Mouse (Mus musculus) Patski (cell line): ENCODE measurements around the gene Ift52. TPM values are rescaled to one million over a fixed set of nuclear protein-coding genes. Genes with fewer than 3 reads are reported as not detected.

Source experiments
- ATAC-seq: fragments of 100-300 bp; one replicate; pipeline ENCODE4 v1.8.0; 2021
- CTCF ChIA-PET: fragments of 350-600 bp; sonication (Branson Sonifier 250); formaldehyde crosslinking; loops from one replicate; lab custom pipeline; 2022; ENCODE audit warnings: inconsistent platforms; lab: Charles Lee
- POLR2A ChIA-PET: fragments of 350-600 bp; sonication (Branson Sonifier 250); formaldehyde crosslinking; loops from one replicate; lab custom pipeline; 2022; ENCODE audit warnings: antibody characterized with exemption, inconsistent platforms; lab: Charles Lee
- DNase-seq: peaks from one replicate; pipeline ENCODE4 v3.0.0-alpha.2; 2011; ENCODE audit warnings: low read depth, low spot score
- H3K27me3 ChIP-seq: fragments of 371-371 bp; one replicate; pipeline ENCODE4 v1.5.1; 2021
- CTCF ChIP-seq: fragments of 100-300 bp; IDR thresholded peaks from one replicate; pipeline ENCODE4 v1.5.1; 2021
- in situ Hi-C: fragments of 300-500 bp; cut with MboI; formaldehyde crosslinking; loops from 3 replicates; pipeline ENCODE4 v1.11.1; 2018; ENCODE audit warnings: low pct_unique_long_range_greater_than_20kb, mixed read lengths
- polyA plus RNA-seq: library from polyadenylated mRNA; unstranded; gene quantifications from one replicate; pipeline ENCODE4 v1.2.3, GENCODE M21; 2021

The Ift52 gene
- 62.9 TPM for polyA plus RNA-seq

DNA sequence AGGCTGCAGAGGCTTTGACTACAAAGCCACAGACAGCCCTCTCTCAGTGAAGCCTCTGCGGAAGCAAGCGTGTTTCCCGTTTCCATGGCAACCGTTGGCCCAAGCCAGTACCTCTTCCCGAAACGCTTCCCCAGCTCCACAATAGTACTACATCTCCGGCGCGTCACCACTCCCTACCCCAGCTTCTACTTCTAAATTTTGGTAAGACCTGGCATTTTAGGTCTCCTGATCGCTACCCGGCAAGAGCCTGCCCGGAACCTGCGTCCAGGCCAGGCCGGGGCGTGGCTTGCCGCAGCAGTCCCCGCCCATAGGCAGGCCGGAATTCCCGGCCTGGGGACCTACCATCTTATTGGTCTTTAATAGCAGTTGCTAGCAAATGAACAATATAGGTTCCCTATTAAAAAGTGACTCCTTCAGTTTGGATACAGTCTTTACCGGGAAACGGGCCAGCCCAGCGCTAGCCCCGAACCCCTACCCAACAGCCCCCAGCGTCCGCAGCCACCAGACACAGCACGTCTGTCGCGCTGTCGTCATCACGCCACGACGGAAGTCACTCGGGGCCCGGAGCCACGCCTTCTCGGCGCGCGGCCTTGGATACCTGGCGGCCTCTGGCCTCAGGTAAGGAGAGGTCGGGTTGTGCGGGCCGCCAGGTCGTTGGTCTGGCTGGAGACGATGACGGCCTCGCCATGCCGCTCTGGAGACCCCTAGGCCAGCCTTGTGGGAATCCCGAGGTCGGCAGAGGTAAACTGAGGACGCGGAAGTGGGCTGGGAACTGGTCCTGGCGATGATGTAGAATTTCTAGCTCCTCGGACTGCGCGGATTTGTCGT lies at the start of gene Ift52:
Ift52 (plus strand) TSS at position 439 of the 828 bp plus-strand sequence.
- TF ChIP-seq CTCF: no peak
- H3K27me3 ChIP-seq: no peaks in the 10 kb centered on the region
- CTCF ChIA-PET: interaction anchor here (0.6 kb wide), 1 partner anchor 95 kb away, joined by 3 read pairs; no protein-coding TSS in a partner anchor
- POLR2A ChIA-PET: interaction anchor here (1.6 kb wide), 1 partner anchor 31 kb away, joined by 5 read pairs; no protein-coding TSS in a partner anchor
- in situ Hi-C loops: no loop called here
- DNase-seq (peak; percentile 58), ATAC-seq (peak; percentile 97)

DNA sequence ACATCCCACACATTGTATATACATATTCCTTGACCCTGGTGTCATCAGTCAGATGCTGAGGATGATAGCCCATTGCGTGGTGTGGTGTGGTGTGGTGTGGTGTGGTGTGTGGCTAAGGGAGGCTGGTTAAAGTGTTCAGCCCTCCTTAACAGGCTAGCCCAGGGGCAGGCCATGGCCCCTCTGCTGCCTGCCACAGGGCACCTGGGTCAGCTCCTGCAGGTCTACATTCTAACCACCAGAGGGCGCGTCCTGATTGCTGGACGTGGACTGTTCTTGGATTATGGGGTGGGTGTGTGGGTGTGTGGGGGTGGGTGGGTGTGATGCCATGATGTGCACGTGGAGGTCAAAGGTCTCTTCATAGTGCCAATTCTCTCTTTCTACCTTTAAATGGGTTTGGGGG lies 48.8 kb upstream of the Ift52 start:
- ATAC-seq (no peak), DNase-seq (no peak)
- TF ChIP-seq CTCF: no peak
- in situ Hi-C loops: loop anchor here (5.0 kb wide), 1 partner anchor 34 kb away; no protein-coding TSS in a partner anchor
- ChIA-PET CTCF (interaction anchor here (0.7 to 1.8 kb wide), 5 partner anchors 9 to 32 kb away, joined by 3 to 7 read pairs (median 3); no protein-coding TSS in a partner anchor), POLR2A (interaction anchor here (1.8 kb wide), 1 partner anchor 13 kb away, joined by 4 read pairs; no protein-coding TSS in a partner anchor)
- H3K27me3 ChIP-seq: no peaks in the 10 kb centered on the region

- no peaks in the 10 kb centered on the region for H3K27me3 ChIP-seq
- no peak for TF ChIP-seq CTCF
- DNase-seq (no peak), ATAC-seq (no peak)
- ChIA-PET POLR2A (no interaction called here), CTCF (interaction anchor here (0.7 to 1.8 kb wide), 4 partner anchors 8 to 31 kb away, joined by 3 to 7 read pairs (median 5); no protein-coding TSS in a partner anchor)
- in situ Hi-C loops: loop anchor here (5.0 kb wide), 1 partner anchor 33 kb away; no protein-coding TSS in a partner anchor
Measured at GRCm38 (mm10) chr2:162969101-162969500, 48.1 kb upstream of the Ift52 start.

DNA sequence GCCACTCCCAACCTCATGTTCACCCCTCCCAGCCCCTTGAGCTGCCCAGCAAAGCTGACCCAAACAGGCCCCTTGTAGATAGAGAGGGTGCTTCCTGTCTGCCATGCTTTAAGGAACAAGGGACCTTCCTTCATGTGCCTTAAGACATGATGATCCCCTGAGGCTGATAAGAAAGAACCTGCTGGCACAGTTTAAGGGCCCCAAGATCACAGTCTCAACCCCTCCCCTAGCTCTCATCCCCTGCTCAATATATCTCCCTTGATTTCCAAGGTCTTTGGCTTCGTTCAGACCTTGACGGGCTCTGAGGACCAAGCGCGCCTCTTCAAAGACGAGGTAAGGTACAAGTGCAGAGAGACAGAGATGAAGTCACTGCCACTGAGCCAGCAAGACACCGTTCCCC lies 46.3 kb upstream of the Ift52 start:
- no peak for ATAC-seq
- POLR2A ChIA-PET: no interaction called here
- no peaks in the 10 kb centered on the region for H3K27me3 ChIP-seq
- CTCF ChIA-PET: no interaction called here
- no peak for DNase-seq
- in situ Hi-C loops: no loop called here
- TF ChIP-seq CTCF: no peak

- ATAC-seq: no peak
- no peaks in the 10 kb centered on the region for H3K27me3 ChIP-seq
- TF ChIP-seq CTCF: no peak
- ChIA-PET POLR2A (no interaction called here), CTCF (interaction anchor here (1.0 to 1.4 kb wide), 4 partner anchors 9 to 27 kb away, joined by 3 to 4 read pairs (median 3); no protein-coding TSS in a partner anchor)
- in situ Hi-C loops: no loop called here
- DNase-seq: no peak
Measured at GRCm38 (mm10) chr2:162972752-162973151, 44.4 kb upstream of the Ift52 start.

DNA sequence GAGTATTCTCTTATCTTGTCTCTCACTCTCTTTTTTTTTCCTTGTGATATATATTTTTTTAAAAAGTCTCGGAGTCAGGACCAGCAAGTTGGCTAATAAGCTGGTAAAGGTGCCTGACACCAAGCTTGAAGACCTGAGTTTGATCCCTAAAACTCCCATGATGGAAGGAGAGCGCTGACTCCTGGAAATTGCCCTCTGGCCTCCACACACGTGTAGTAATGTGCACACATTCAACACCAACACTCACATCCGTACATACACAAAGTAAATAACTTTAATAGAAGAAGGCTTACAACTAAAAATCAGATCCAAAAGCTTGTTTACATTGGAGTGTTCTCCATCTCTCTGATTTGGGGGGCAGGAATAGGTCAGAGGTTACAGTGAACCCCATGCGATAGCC lies 43.9 kb upstream of the Ift52 start:
- DNase-seq: no peak
- CTCF ChIA-PET: interaction anchor here (0.8 to 1.4 kb wide), 6 partner anchors 11 to 73 kb away, joined by 3 to 5 read pairs (median 3); partner anchors contain the start of gene Sgk2
- in situ Hi-C loops: no loop called here
- H3K27me3 ChIP-seq: no peaks in the 10 kb centered on the region
- POLR2A ChIA-PET: no interaction called here
- no peak for TF ChIP-seq CTCF
- no peak for ATAC-seq

DNA sequence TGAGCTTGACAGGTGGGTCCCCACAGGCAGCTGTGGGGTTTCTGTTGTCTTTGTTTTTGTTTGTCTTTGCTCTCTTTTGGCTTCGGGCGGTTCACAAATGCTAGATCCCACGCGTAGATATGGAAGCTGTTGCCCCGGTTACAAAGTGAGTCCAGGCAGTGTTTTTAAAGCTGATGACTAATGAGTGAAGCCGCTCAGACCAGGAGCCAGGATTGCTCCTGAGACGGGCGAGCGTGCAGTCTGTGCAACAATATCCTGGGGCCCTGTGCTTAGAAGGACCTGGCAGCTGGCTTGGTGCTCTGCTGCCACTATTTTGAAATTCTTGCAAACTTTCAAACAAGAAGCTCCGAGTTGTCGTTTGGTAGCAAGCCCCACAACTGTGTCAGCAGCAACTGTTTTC lies 43.5 kb upstream of the Ift52 start:
- in situ Hi-C loops: no loop called here
- no peak for DNase-seq
- ChIA-PET CTCF (interaction anchor here (0.8 to 1.4 kb wide), 5 partner anchors 11 to 73 kb away, joined by 3 to 5 read pairs (median 3); partner anchors contain the start of gene Sgk2), POLR2A (no interaction called here)
- no peak for TF ChIP-seq CTCF
- H3K27me3 ChIP-seq: no peaks in the 10 kb centered on the region
- ATAC-seq: peak; percentile 65

GRCm38 (mm10) chr2:162975157-162975775 lies 41.9 kb upstream of the Ift52 start:
- ChIA-PET POLR2A (interaction anchor here (1.0 kb wide), 1 partner anchor 12 kb away, joined by 3 read pairs; the partner anchor contains the start of gene Sgk2), CTCF (interaction anchor here (0.5 to 1.4 kb wide), 2 partner anchors 26 to 53 kb away, joined by 3 read pairs; no protein-coding TSS in a partner anchor)
- H3K27me3 ChIP-seq: no peaks in the 10 kb centered on the region
- no peak for TF ChIP-seq CTCF
- in situ Hi-C loops: no loop called here
- DNase-seq: no peak
- no peak for ATAC-seq

DNA sequence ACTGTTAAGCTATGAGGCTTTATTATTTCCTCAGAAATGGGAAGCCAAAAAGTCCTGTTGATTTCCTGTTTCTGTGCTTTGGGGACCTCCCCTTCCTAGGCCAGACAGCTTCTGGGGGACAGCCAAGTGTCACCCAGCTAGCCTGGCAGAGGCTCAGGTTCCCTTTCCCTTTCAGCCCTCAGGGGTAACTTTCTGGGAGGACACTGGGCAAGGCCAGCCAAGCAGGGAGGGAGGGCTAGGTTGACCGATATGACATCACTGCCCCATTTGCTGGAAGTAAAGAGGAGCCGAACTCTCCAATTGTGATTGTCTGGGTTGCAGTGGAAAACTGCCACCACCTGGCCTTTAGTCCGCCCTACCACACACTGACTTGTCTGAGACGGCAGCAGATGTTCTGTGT lies 41.2 kb upstream of the Ift52 start:
- TF ChIP-seq CTCF: no peak
- no peaks in the 10 kb centered on the region for H3K27me3 ChIP-seq
- POLR2A ChIA-PET: no interaction called here
- ATAC-seq (no peak), DNase-seq (no peak)
- CTCF ChIA-PET: interaction anchor here (0.5 to 1.4 kb wide), 2 partner anchors 27 to 53 kb away, joined by 3 read pairs; no protein-coding TSS in a partner anchor
- in situ Hi-C loops: no loop called here

- ChIA-PET POLR2A (no interaction called here), CTCF (no interaction called here)
- no peak for DNase-seq
- TF ChIP-seq CTCF: no peak
- ATAC-seq: no peak
- no peaks in the 10 kb centered on the region for H3K27me3 ChIP-seq
- in situ Hi-C loops: no loop called here
Measured at GRCm38 (mm10) chr2:162984381-162984780, 32.8 kb upstream of the Ift52 start.
